Mouse (Mus musculus) kidney, postnatal 0 days (tissue): ENCODE data around the gene Ifngr2. TPM values are rescaled to one million over a fixed set of nuclear protein-coding genes. Genes with fewer than 3 reads are reported as not detected.

Experiments
- ATAC-seq: fragments of 200-750 bp; cut with Nextera tagmentation; replicated peaks from 2 replicates; pipeline ENCODE4 v1.8.0; 2017; ENCODE audit warnings: low read depth, moderate number of reproducible peaks, moderate TSS enrichment, moderate library complexity; ENCODE audit not compliant: low FRiP score
- DNase-seq: peaks from one replicate; pipeline ENCODE4 v3.0.0-alpha.2; 2016; ENCODE audit warnings: low spot score
- H3K27ac ChIP-seq: fragments of 300-500 bp; sonication (generic); 2 replicates; pipeline ENCODE4 v1.5.1; 2014; ENCODE audit warnings: mild to moderate bottlenecking
- H3K27me3 ChIP-seq: fragments of 300-500 bp; sonication (generic); 2 replicates; pipeline ENCODE4 v1.6.1; 2014; ENCODE audit warnings: low read length, mixed read lengths; ENCODE audit not compliant: insufficient read depth
- H3K36me3 ChIP-seq: fragments of 300-500 bp; sonication (generic); 2 replicates; pipeline ENCODE4 v1.6.1; 2014; ENCODE audit warnings: low read length, mixed read lengths; ENCODE audit not compliant: insufficient read depth
- H3K4me1 ChIP-seq: fragments of 300-500 bp; sonication (generic); replicated peaks from 2 replicates; pipeline ENCODE4 v1.6.1; 2014; ENCODE audit warnings: antibody characterized with exemption, low read length, mixed read lengths; ENCODE audit not compliant: insufficient read depth
- H3K4me2 ChIP-seq: fragments of 300-500 bp; sonication (generic); 2 replicates; pipeline ENCODE4 v1.6.1; 2014; ENCODE audit warnings: mild to moderate bottlenecking, low read length, moderate library complexity, mixed read lengths
- H3K4me3 ChIP-seq: fragments of 300-500 bp; sonication (generic); replicated peaks from 2 replicates; pipeline ENCODE4 v1.5.1; 2014; ENCODE audit warnings: low read depth, low read length
- H3K9ac ChIP-seq: fragments of 300-500 bp; sonication (generic); 2 replicates; pipeline ENCODE4 v1.6.1; 2014; ENCODE audit warnings: low read depth, low read length
- H3K9me3 ChIP-seq: fragments of 300-500 bp; sonication (generic); replicated peaks from 2 replicates; pipeline ENCODE4 v1.6.1; 2016; ENCODE audit warnings: low read length, inconsistent platforms, mixed read lengths
- CTCF ChIP-seq: IDR thresholded peaks from 2 replicates; pipeline ENCODE4 v1.5.1; 2016; ENCODE audit warnings: antibody characterized with exemption, low read depth, mild to moderate bottlenecking, moderate library complexity
- WGBS: fragments of 180-500 bp; shearing (Covaris S2); extraction: QIAGEN DNeasy Blood & Tissue Kit; methylation state at CpG from one replicate; pipeline ENCODE4 v1.1.7; 2014; 5-methylcytosine and 5-hydroxymethylcytosine counted together
- microRNA-seq: library from miRNA; unstranded; fragments of <30 nt; microRNA quantifications from one replicate; pipeline ENCODE4, GENCODE M21; 2016
- polyA plus RNA-seq: library from polyadenylated mRNA; unstranded; fragments of >200 nt; fragmentation: Nextera tagmentation; extraction: Ambion mirVana; gene quantifications from 2 replicates; pipeline ENCODE4 v1.2.1, GENCODE M21; 2015

The Ifngr2 gene
- polyA plus RNA-seq, 1 experiment from 2014 or later, result 42.6 TPM

DNA sequence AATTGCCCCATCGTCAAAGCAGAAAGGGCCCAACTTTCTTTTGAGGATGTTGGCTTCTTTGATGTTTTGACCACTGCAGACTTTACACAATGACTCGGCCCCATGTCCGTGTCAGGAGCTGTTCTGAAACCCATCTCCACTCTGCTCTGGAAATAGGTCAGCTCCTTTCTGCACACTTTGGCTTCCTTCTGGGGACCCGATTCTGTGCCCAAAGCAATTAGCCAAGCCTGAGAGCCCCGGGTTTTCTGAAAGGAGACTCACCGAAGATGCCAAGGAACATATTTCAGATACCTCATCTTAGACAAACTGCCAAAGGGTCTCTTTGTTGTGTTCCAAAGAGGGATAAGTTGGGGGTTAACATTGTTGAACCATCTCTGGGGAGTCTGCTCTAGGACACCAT is 67.7 kb downstream of the Ifngr2 start:
- WGBS, result 78% methylated on average over 6 of the region's 6 CpGs
- no peak for DNase-seq
- Histone ChIP-seq H3K27me3 (no peaks in the 10 kb centered on the region), H3K4me3 (no peak overlapping the region), H3K4me2 (no peak overlapping the region), H3K9me3 (no peaks in the 10 kb centered on the region), H3K4me1 (no peaks in the 10 kb centered on the region), H3K27ac (no peak overlapping the region), H3K36me3 (no peaks in the 10 kb centered on the region), H3K9ac (no peak overlapping the region)
- no peak for TF ChIP-seq CTCF
- no peak for ATAC-seq

Small RNA genes within 50 kb of the gene (microRNA-seq; reads per million reads assigned to microRNA genes)
- gene Mir6367, result not detected

Other genes starting within 250 kb of the Ifngr2 start
- gene Ifnar2, start 174.3 kb upstream of the Ifngr2 start, polyA plus RNA-seq, result 60.7 and 61.9 TPM in 2 replicates
- gene Gm21970, start 155.4 kb upstream of the Ifngr2 start, polyA plus RNA-seq, result 0.33 TPM in 1 of 2 replicates, not detected in the other
- gene Il10rb, start 140.9 kb upstream of the Ifngr2 start, polyA plus RNA-seq, result 44.6 and 46.1 TPM in 2 replicates
- gene Ifnar1, start 61.8 kb upstream of the Ifngr2 start, polyA plus RNA-seq, result 33.5 and 37.1 TPM in 2 replicates
- gene Tmem50b, start 50.7 kb downstream of the Ifngr2 start, polyA plus RNA-seq, result 42.3 and 45.0 TPM in 2 replicates
- gene Dnajc28, start 72.0 kb downstream of the Ifngr2 start, polyA plus RNA-seq, result 4.4 and 4.5 TPM in 2 replicates
- gene Gart, start 99.9 kb downstream of the Ifngr2 start, polyA plus RNA-seq, result 68.5 and 71.0 TPM in 2 replicates
- gene Son, start 100.4 kb downstream of the Ifngr2 start, polyA plus RNA-seq, result 108 and 112 TPM in 2 replicates
- 10.6 and 12.6 TPM in 2 replicates for gene Donson, start 141.7 kb downstream of the Ifngr2 start, polyA plus RNA-seq
- 74.6 and 74.8 TPM in 2 replicates for gene Cryzl1, start 181.9 kb downstream of the Ifngr2 start, polyA plus RNA-seq
- gene Itsn1, start 182.2 kb downstream of the Ifngr2 start, polyA plus RNA-seq, result 14.4 and 15.7 TPM in 2 replicates